Mouse (Mus musculus) heart, embryonic 16.5 days (tissue): ENCODE measurements around the gene Cenpm. TPM values are rescaled to one million over a fixed set of nuclear protein-coding genes. Genes with fewer than 3 reads are reported as not detected.

Experiments
- ATAC-seq: fragments of 200-750 bp; cut with Nextera tagmentation; replicated peaks from 2 replicates; pipeline ENCODE4 v1.8.0; 2017; ENCODE audit warnings: moderate number of reproducible peaks; ENCODE audit not compliant: insufficient read depth, low FRiP score; ENCODE audit errors: extremely low read depth
- H3K27ac ChIP-seq: fragments of 300-500 bp; sonication (generic); 2 replicates; pipeline ENCODE4 v1.5.1; 2014; ENCODE audit warnings: mild to moderate bottlenecking, low read length, control low read depth, moderate library complexity
- H3K27me3 ChIP-seq: fragments of 300-500 bp; sonication (generic); 2 replicates; pipeline ENCODE4 v1.6.1; 2014; ENCODE audit warnings: low read length, mixed read lengths; ENCODE audit not compliant: control insufficient read depth, insufficient read depth
- H3K36me3 ChIP-seq: fragments of 300-500 bp; sonication (generic); 2 replicates; pipeline ENCODE4 v1.6.1; 2014; ENCODE audit not compliant: control insufficient read depth, insufficient read depth
- H3K4me1 ChIP-seq: fragments of 300-500 bp; sonication (generic); 2 replicates; pipeline ENCODE4 v1.6.1; 2014; ENCODE audit warnings: low read length, mixed read lengths; ENCODE audit not compliant: control insufficient read depth, insufficient read depth
- H3K4me2 ChIP-seq: fragments of 300-500 bp; sonication (generic); 2 replicates; pipeline ENCODE4 v1.6.1; 2014; ENCODE audit warnings: low read depth, mild to moderate bottlenecking, control low read depth, low read length
- H3K4me3 ChIP-seq: fragments of 300-500 bp; sonication (generic); 2 replicates; pipeline ENCODE4 v1.5.1; 2014; ENCODE audit warnings: mild to moderate bottlenecking, control low read depth, low read length
- H3K9ac ChIP-seq: fragments of 300-500 bp; sonication (generic); 2 replicates; pipeline ENCODE4 v1.6.1; 2014; ENCODE audit warnings: low read length, control low read depth
- H3K9me3 ChIP-seq: fragments of 300-500 bp; sonication (generic); replicated peaks from 2 replicates; pipeline ENCODE4 v1.6.1; 2016; ENCODE audit warnings: low read length; ENCODE audit not compliant: control insufficient read depth
- WGBS: fragments of 180-500 bp; shearing (Covaris S2); extraction: QIAGEN DNeasy Blood & Tissue Kit; methylation state at CpG from one replicate; pipeline ENCODE4 v1.1.7; 2014; 5-methylcytosine and 5-hydroxymethylcytosine counted together
- polyA plus RNA-seq: library from polyadenylated mRNA; unstranded; fragments of >200 nt; fragmentation: Nextera tagmentation; extraction: Ambion mirVana; gene quantifications from 2 replicates; pipeline ENCODE4 v1.2.1, GENCODE M21; 2015

Cenpm gene
- polyA plus RNA-seq, 1 experiment from 2014 or later, result 50.8 TPM

DNA sequence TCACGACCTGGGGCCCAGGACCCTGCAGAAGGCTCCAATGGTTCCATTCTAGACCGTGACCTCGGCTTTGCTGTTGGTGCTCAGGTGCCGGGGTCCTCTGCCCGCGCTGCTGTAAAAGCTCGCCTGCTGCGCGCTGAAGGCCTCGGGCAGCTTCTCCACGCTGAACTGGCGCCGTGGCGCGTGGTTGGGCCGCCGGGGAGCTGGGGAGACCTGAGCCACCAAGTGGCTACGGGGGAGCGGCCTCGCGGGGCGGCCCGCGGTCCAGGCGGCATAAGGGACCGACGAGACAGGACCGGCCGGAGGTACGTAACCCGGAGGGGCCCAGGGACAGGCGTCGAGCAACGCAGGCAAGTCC lies 37.5 kb downstream of the Cenpm start:
- Histone ChIP-seq H3K27me3 (peaks cover 63% of the 10 kb centered on the region), H3K9me3 (no peaks in the 10 kb centered on the region), H3K4me1 (peaks cover 24% of the 10 kb centered on the region), H3K36me3 (peaks cover 9% of the 10 kb centered on the region), H3K9ac (0 out of 2 replicates have a peak overlapping the region, but pooled peaks have one; percentile 44), H3K4me3 (0 out of 2 replicates have a peak overlapping the region, but pooled peaks have one; percentile 7), H3K27ac (no peak overlapping the region), H3K4me2 (peak overlapping the region; percentile 2; the same call in 1 of the 2 replicates)
- 17% methylated on average over 34 of the region's 34 CpGs for WGBS
- ATAC-seq, result no peak

DNA sequence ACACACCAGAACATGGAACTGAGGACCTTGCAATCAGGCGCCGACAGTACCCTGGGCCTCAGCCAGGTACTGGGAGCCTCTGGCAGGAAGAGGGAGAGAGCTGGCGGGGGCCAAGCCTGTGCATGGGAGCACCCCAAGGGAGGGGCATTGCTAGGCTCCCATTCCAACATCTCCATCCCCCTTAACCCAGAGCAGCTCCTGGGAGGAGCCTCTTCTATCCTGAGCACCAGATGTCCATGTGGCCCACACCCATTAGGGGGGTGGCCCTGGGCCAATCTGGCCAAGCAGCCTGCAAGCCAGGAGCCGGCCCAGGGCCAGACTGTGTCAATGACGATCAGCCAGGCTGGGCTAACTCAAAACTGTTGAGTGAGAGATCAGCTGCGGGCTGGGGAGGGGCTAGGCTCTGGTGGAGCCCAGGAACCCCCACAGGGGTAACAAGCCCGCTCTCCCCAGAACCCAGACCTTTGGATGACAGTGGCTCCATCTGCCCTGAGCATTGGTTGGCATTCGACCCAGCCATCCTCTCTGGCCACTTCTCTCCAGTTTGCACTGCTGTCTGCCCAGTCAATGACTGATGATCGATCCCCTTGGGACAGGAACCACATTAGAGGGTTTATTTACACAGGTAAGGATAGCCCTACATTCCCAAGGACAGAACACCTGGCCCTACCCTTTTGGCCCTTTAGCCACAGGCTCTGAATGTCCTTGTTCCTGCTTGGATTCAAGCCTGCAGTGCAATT lies 38.0 kb downstream of the Cenpm start:
- no peak overlapping the region for H3K4me2 ChIP-seq
- no peaks in the 10 kb centered on the region for H3K9me3 ChIP-seq
- H3K9ac ChIP-seq, result 0 out of 2 replicates have a peak overlapping the region, but pooled peaks have one; percentile 44
- WGBS, result 36% methylated on average over 9 of the region's 9 CpGs
- peaks cover 58% of the 10 kb centered on the region for H3K27me3 ChIP-seq
- peaks cover 11% of the 10 kb centered on the region for H3K36me3 ChIP-seq
- no peak overlapping the region for H3K27ac ChIP-seq
- H3K4me1 ChIP-seq, result peaks cover 20% of the 10 kb centered on the region
- ATAC-seq, result peak; percentile 82
- no peak overlapping the region for H3K4me3 ChIP-seq

DNA sequence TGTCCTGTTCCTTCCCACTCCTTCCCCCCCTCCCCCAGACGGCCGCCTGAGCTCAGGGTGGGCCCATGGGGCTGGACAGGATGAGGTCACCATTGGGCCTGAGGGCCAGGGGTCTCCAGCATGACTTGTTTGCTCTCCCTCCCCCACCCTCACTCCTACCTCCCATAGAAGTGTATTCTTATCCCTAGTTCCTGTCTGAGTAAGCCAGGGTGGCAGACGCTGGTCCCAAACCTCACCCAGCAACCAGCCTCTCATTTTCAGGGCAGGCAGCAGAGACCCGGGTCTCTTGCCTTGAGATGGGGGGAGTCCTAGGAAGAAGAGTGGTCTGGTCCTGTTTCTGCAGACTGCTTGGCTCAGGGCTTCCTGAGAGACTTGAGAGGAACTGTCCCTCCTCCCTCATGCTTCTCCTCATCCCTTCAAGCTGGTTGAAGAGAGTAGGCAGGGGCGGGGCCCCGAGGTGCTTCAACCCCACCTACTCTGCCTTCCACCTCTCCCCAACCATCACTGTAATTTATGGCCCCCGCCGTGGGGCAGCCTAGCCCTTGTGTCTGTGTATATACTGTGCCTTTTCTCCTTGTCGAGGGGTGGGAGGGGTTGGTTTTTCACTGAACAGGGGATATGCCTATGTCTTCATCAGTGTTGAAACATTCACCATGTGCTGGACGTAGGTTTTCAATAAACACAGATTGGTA lies 39.7 kb downstream of the Cenpm start:
- Histone ChIP-seq H3K4me2 (no peak overlapping the region), H3K9ac (no peak overlapping the region), H3K4me3 (no peak overlapping the region), H3K9me3 (no peaks in the 10 kb centered on the region), H3K27me3 (peaks cover 40% of the 10 kb centered on the region), H3K36me3 (peaks cover 19% of the 10 kb centered on the region), H3K4me1 (peaks cover 17% of the 10 kb centered on the region), H3K27ac (no peak overlapping the region)
- WGBS, result 81% methylated on average over 10 of the region's 10 CpGs
- ATAC-seq, result no peak

GRCm38 (mm10) chr15:82203611-82204351 lies 40.8 kb downstream of the Cenpm start:
- H3K27me3 ChIP-seq, result peaks cover 30% of the 10 kb centered on the region
- H3K4me2 ChIP-seq, result no peak overlapping the region
- peaks cover 17% of the 10 kb centered on the region for H3K4me1 ChIP-seq
- peaks cover 24% of the 10 kb centered on the region for H3K36me3 ChIP-seq
- H3K9me3 ChIP-seq, result no peaks in the 10 kb centered on the region
- no peak overlapping the region for H3K9ac ChIP-seq
- no peak overlapping the region for H3K27ac ChIP-seq
- ATAC-seq, result no peak
- WGBS, result 87% methylated on average over 20 of the region's 20 CpGs
- H3K4me3 ChIP-seq, result no peak overlapping the region

GRCm38 (mm10) chr15:82203090-82203489 lies 41.5 kb downstream of the Cenpm start:
- Histone ChIP-seq H3K4me1 (peaks cover 17% of the 10 kb centered on the region), H3K36me3 (peaks cover 29% of the 10 kb centered on the region), H3K4me2 (no peak overlapping the region), H3K9ac (no peak overlapping the region), H3K9me3 (no peaks in the 10 kb centered on the region), H3K27me3 (peaks cover 23% of the 10 kb centered on the region), H3K27ac (no peak overlapping the region), H3K4me3 (no peak overlapping the region)
- WGBS, result 93% methylated on average over 10 of the region's 10 CpGs
- ATAC-seq, result no peak

DNA sequence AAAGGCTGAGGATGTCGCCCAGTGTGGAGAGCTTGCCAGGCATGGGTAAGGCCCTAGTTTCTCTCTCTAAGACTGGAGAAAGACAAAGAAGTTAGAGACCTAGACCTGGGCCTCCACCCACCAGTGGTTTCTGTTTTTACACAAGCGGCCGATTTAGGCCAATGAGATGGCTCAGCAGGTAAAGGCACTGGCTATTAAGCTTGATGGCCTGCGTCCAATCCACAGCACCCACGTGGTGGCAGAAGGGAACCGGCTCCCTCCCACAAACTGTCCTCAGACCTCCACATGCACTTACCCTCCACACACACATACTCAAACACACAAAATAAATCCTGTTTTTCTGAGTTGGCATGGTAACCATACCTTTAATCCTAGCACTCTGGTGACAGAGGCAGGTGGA lies 42.5 kb downstream of the Cenpm start:
- peaks cover 38% of the 10 kb centered on the region for H3K36me3 ChIP-seq
- H3K27me3 ChIP-seq, result peaks cover 14% of the 10 kb centered on the region
- no peak overlapping the region for H3K4me2 ChIP-seq
- H3K9me3 ChIP-seq, result no peaks in the 10 kb centered on the region
- WGBS, result 91% methylated on average over 6 of the region's 6 CpGs
- no peak overlapping the region for H3K9ac ChIP-seq
- no peak for ATAC-seq
- H3K27ac ChIP-seq, result no peak overlapping the region
- H3K4me3 ChIP-seq, result no peak overlapping the region
- peaks cover 13% of the 10 kb centered on the region for H3K4me1 ChIP-seq

DNA sequence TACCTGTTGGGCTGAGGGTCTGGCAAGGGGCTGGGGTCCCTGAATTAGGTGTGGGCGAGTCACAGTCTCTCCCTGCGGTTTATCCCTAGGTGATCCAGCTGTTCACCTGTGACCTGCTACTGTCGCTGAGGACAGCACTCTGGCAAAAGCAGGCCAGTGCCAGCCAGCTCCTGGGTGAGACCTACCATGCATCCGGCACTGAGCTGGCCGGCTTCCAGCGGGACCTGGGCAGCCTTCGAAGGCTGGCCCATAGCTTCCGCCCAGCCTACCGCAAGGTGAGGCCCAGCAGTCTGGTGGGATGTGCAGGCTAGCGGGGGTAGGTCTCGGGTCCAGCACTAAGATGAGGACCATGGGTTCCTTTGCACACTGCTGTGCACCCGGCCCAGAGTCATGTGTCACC lies 45.0 kb downstream of the Cenpm start:
- 82% methylated on average over 12 of the region's 12 CpGs for WGBS
- no peak overlapping the region for H3K4me3 ChIP-seq
- no peak overlapping the region for H3K4me2 ChIP-seq
- no peaks in the 10 kb centered on the region for H3K4me1 ChIP-seq
- no peak overlapping the region for H3K27ac ChIP-seq
- H3K9me3 ChIP-seq, result no peaks in the 10 kb centered on the region
- H3K9ac ChIP-seq, result no peak overlapping the region
- no peak for ATAC-seq
- H3K27me3 ChIP-seq, result 0 out of 2 replicates have a peak, but pooled peaks cover 2% of the 10 kb centered on the region
- peaks cover 54% of the 10 kb centered on the region for H3K36me3 ChIP-seq

- WGBS, result 83% methylated on average over 7 of the region's 7 CpGs
- Histone ChIP-seq H3K27ac (no peak overlapping the region), H3K27me3 (no peaks in the 10 kb centered on the region), H3K4me1 (no peaks in the 10 kb centered on the region), H3K4me2 (no peak overlapping the region), H3K9ac (no peak overlapping the region), H3K4me3 (no peak overlapping the region), H3K9me3 (no peaks in the 10 kb centered on the region), H3K36me3 (peaks cover 48% of the 10 kb centered on the region)
- ATAC-seq, result no peak
Measured at GRCm38 (mm10) chr15:82198342-82198741, 46.2 kb downstream of the Cenpm start.

DNA sequence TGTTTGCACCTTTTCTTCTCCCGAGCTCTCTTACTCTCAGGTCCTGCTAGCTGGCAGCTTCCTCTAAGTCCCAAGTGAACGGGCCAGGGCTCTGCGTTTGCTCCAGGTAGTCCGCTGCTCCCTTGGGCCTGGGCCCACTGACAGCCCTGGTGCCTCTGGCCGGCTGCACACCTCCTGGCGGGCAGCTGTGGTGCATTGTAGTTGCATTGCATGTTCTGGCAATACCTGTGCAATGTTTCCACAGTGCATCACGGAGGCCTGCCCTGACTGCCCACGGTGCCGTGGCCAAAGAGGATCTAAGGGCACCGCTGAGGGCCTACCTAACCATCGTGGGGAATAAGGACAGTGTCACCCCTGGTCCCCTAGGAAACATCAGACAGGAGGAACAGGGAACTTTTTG lies 46.6 kb downstream of the Cenpm start:
- no peak for ATAC-seq
- Histone ChIP-seq H3K4me3 (no peak overlapping the region), H3K36me3 (peaks cover 50% of the 10 kb centered on the region), H3K4me1 (no peaks in the 10 kb centered on the region), H3K27ac (no peak overlapping the region), H3K4me2 (no peak overlapping the region), H3K9ac (no peak overlapping the region), H3K9me3 (no peaks in the 10 kb centered on the region), H3K27me3 (no peaks in the 10 kb centered on the region)
- 91% methylated on average over 11 of the region's 11 CpGs for WGBS
